Mouse (Mus musculus): Measurements from ENCODE around the gene Hhat.

Gene Hhat

DNA sequence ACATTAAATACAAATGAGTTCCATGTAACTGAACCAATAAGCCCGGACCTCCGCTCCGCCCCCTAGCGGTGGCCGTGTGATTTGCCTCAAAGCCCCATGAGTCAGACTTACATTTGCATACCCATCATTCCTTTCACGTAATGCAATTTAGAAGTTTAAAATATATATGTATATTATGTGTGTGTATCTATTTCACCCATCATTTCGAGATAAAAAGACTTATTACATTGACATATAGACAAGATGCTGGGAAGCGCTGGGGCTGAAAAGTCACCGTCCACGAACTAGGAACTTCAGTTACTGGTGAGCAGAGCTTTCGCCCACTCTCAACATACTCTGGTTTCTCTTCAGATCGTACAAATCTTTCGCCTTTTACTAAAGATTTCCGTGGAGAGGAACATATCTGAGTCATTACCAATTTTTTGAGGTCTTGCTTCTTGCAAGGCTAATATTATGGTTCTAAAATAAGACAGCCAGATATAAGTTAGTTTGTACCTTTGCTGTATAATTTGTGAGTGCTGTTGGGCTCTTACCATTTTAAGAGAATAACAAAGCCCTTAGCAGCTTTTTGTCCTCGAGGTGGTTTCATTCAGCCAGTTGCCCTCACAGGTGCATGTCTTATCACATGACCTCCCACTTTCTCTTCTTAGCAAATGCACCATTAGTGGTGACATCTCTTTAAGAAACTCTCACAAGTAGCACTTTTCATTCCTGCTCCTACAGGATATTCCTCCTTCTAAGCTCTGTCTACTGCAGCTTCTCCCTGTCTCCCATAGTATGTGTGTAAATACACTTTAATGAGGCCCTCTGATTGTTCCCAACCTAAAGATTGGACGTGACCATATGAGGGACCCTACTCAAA, 25.6 kb downstream of the Hhat start:
- DNase-seq (ENCODE audit: extremely low read depth, insufficient read length, low spot score): peak; percentile 69

DNA sequence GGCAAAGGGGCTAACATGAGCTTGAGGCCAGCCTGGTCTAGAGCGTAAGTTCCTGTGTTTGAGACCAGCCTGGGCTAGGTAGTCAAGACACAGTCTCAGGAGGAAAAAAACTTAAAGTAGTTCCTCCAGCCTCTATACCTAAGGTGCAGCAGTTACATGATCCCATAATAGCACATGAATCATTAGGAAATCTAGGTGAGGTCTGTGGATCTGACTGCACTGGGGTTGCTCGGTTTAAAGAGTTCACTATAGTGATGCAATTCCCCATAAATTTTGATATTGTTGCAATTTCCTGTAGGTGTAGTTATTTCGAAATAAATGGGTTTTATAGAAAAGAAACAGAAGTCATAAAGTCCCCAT, 26.2 kb downstream of the Hhat start:
- no peak for DNase-seq (ENCODE audit: extremely low read depth, insufficient read length, low spot score)

DNA sequence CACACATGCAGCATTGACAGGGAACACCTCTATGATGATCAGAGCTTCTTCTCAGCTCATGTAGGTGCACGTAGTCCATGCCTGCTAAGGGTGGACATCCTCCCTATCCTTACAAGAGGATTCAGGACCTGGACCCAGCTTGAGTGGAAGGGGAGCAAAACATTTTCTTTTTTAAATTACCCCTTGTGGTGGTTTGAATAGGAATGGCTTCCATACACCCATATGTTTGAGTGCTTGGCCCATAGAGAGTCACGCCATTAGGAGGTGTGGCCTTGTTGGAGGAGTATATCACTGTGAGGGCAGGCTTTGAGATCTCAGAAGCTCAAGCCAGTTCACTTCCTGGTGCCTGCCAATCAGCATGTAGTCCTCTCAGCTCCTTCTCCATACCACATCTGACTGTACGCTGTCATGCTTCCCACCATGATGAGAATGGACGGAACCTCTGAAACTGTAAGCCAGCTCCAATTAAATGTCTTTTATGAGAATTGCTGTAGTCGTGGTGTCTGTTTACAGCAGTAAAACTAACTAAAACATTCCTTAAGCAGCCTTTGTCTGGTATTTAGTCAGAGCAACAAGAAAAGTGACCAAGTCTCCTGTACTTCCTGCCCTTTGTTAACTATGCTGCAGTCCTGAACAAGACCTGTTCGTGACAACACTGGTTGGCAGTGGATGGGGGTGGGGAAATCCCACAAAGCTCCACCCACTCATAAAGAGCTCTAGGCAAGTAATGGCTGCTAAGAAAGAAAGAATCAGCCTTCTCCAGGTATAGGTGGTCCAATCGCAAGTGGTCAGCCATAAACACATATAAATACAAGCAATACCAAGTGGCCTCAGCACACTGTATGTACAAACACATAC, 28.4 kb downstream of the Hhat start:
- DNase-seq (ENCODE audit: extremely low read depth, insufficient read length, low spot score): no peak

DNA sequence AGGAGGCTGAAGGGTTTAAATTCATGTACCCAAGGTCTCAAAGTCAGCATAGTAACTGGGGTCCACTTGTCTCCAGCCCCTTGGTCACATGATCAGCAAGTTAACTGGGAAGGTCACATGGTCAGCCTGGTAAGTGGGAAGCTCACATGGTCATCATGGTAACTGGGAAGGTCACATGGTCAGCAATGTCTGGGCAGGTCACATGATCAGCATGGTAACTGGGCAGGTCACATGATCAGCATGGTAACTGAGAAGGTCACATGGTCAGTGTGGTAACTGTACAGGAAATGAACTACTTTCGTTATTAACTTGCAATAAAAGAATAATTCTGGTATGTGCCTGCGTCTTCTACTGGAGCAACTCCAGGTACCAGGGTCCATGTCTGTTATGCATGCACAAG, 29.1 kb downstream of the Hhat start:
- DNase-seq (ENCODE audit: extremely low read depth, insufficient read length, low spot score): no peak

DNA sequence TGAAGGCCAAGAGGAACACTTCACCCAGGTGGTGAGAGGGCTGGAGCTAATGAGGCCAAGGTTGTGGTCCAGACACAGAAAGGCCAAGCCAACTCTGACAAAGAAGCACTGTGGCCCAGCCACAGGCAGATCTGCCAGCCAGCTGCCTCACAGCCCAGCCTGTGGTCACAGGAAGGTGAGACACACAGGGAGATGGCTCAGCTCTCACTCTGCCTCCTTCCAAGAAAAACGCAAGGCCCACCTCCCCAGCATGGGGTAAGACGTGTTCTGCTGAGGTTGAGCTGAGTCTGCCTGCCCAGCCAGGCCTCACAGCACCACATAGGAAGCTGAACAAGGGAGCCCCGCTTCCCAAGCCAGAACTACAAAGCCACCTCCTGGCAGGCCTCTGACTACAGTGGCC, 34.5 kb downstream of the Hhat start:
- DNase-seq (ENCODE audit: extremely low read depth, insufficient read length, low spot score): peak; percentile 87

DNA sequence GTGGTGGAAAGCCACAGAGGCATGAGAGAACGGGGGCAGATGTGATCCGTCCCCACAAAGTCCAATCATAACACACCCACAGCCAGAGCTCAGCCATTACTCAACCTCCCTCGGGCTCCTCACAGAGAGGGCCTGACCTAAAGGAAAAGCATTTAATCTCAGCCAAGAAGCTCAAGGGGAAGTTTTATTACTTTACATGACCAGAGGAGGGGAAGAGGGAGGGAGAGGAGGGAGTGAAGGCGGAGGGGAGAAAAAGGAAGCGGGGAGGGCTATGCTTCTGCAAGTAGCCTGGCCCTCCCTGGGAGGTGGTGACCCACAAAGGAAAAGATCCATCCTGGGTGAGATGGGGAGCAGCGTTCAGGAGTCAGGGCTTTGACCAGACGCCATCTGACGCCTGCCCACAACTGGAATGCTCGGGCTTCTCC, 35.0 kb downstream of the Hhat start:
- DNase-seq (ENCODE audit: extremely low read depth, insufficient read length, low spot score): no peak

DNA sequence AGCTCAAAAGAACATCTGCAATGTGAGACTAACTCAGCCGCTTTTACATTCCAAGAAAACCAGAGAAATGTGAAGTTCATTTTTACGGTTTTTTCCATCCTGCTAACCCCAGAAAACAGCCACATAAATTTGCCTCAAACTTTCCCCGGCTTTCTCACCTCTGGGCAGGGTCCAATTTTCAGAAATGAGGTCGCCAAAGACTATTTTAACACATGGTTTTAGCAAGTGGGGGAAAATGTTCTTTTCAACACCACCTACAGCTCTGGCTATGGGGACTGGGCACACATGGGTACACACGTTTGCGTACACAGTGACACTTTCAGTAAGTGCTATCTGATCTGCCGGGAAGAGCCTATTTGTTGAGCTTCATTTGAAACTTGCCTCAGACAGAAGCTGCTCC, 40.5 kb downstream of the Hhat start:
- DNase-seq (ENCODE audit: extremely low read depth, insufficient read length, low spot score): no peak

DNA sequence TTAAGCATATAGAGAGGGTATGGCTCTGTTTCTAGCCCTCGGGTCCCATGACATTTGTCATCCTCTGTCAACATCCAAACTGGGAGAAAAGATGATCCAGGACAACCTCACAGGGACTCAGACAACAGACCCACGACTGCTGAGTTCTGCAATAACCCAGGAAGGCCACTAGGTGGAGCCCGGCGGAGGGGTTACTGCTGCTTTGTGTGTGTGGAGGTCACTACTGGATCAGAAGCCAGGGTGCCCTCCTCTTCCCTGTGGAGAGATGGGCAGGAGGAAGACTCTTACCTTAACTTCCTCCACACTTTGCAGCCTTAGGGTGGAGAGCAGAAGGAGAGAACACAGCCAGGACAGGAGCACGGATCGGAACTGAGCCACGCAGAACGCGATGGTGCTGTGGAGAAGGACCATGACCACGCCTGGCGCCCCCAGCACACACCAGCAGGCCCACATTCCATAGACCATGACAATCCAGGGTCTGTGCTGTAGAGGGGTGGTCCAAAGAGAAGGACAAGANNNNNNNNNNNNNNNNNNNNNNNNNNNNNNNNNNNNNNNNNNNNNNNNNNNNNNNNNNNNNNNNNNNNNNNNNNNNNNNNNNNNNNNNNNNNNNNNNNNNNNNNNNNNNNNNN, 43.9 kb downstream of the Hhat start:
- DNase-seq (ENCODE audit: extremely low read depth, insufficient read length, low spot score): peak; percentile 27

DNA sequence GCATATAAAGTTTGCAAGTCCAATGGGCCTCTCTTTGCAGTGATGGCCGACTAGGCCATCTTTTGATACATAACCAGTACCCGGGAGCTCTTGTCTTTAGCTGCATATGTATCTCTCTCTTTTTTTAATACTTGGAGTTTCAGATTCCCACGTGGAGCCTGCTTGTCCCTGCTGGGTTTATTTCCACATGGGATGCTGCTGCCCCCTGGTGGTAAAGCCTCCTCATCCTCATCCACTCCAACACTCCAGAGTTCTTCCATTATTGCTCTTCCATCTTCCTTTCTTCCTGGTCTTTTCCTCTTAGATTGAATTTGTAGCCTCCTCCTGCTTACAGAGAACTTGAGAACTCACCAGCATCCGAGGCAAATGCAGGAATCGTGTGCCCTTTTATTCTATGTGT, 48.9 kb downstream of the Hhat start:
- DNase-seq (ENCODE audit: extremely low read depth, insufficient read length, low spot score): no peak

DNA sequence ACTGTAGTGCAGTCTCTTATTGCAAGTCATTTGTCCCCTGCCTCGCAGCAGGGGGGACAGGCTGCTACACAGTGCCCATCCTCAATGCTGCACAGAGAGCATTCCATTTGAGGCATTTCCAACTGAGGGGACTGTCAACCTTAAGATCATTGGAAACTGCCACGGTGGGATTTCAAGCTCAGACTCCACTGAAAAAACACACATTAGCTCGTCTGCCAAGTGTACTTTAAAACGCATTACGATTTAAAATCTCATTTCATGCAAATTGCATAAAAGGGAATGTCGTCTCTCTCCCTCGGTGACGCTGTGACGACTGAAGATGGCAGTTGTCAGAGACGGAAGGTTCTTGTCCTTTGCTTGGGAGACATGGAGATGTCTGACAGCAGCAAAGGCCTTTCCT, 50.9 kb downstream of the Hhat start:
- DNase-seq (ENCODE audit: extremely low read depth, insufficient read length, low spot score): no peak

DNA sequence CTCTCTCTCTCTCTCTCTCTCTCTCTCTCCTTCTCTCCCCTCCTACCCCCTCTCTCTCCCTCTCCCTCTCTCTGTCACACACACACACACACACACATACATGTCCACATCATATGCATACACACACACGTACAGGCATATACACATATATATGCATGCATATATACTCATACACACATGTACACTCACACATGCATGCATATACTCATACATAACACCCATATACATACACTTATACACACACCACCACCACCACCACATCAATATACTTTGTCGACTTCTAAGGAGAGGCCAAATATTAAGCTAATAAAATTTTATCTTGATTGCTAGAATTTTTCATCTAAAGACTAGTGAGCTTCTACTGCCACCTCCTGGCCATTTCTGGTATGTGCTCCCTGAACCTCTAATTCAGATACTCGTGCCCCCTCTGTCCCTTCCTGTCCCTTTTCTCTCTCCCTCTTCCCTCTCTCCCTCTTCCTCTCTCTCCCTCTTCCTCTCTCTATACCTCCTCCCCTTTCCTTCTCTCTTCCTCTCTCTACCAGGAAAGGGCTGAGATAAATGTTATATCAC, 59.2 kb downstream of the Hhat start:
- no peak for DNase-seq (ENCODE audit: extremely low read depth, insufficient read length, low spot score)

DNA sequence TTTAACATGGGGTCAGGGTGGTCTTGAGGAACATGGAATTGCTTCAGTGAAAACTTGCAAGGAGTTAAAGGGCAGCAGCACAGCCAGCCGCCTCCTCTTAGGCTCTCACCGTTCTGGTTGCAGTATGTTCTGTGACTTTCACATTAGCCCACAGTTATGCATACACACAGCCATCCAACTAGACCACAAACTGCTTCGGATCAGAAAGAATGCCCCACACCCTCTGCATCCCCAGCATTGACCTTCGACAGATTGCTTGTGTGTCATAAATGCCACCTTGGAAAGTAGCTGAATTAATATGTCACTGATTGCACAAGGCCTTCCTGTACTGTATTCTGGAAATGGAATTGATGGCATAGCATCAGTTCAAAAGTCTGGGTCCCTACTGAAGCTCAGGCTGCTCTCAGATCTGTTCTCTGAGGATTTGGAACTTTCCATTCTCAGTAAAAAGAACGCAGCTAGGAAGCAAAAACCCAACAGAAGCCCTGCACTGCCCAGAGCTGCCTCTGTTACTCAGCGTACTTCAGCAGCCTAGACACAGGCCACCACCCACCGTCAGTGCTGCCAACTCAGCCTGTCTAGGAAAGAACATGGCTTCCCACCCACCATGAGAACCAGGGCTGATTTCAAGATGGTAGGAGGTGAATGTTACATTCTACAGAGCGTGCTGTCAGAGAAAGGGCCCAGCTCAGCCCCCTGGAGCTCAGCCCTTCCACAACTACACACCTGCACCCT, 70.5 kb downstream of the Hhat start:
- no peak for DNase-seq (ENCODE audit: extremely low read depth, insufficient read length, low spot score)

DNA sequence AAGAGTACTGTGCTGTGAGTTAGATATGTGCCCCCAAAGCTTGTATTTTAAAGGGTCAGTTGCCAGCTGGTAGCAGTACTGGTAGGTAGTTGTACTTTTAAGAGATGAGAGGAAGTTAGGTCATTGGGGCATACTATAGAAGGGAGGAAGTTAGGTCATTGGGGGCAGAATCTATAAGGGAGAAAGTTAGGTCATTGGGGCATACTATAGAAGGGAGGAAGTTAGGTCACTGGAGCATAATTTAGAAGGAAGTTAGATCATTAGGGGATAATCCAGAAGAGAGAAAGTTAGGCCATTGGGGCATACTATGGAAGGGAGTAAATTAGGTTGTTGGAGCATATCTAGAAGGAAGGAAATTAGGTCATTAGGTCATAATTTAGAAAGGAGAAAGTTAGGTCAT, 71.9 kb downstream of the Hhat start:
- no peak for DNase-seq (ENCODE audit: extremely low read depth, insufficient read length, low spot score)

DNA sequence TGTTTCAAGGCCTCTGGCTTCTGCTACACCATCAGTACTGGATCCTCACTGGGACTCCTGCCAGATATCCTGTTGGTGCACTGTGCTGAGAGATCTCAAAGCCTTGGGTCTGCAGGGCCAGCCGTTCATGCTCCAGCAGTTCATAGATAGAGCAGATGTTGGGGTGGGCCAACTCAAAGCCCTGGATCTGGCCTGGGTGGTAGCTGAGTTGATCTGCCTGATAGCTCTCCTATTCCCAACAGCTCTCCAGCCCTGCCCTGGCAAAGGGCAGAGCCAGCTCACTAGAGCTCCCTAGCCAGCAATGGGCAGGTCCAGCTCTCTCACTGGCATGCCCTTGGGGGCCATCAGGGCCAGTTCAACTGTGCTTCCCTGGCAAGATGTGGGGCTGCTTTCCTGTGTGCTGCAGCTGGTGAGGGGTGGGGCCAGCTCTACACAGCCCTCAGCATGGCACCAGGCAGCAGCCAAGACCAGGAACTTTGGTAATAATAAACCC, 74.6 kb downstream of the Hhat start:
- DNase-seq (ENCODE audit: extremely low read depth, insufficient read length, low spot score): no peak

DNA sequence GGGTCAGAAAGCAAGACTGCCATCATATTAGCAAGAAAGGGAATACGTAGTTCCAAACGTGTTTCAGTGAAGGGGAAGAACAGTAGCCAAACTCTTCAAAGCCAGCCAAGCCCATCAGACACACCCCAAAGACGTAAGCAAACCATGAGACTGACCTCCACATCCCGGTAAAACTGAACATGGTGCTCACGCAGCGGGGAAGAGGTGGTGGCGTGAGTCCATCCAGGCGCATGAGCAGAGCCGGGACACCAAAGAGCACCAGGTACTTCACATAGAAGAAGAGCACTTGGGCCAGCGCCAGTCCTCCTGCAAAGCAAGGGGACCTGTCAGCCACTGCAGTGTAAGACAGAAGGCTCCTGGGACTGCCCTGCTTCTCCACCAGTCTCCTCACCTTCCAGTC, 77.4 kb downstream of the Hhat start:
- DNase-seq (ENCODE audit: extremely low read depth, insufficient read length, low spot score): no peak

DNA sequence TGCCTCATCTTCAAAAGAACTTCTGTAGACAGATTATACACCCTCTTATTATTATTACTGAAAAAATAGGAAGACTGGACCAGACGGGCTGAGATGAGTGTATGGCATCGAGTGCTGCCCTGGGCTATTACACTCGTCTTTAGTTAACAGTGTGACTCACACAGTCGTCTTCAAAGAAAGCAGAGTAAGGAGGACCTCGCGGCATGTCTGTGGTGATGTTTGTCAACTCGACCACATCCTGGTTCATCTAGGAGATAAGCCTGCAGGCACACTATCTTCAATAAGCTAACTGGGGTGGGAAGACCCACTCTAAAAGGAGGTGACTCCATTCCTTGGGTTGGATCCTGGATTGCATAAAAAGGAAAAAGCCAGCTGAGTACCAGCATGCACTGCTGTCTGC, 78.0 kb downstream of the Hhat start:
- DNase-seq (ENCODE audit: extremely low read depth, insufficient read length, low spot score): no peak

DNA sequence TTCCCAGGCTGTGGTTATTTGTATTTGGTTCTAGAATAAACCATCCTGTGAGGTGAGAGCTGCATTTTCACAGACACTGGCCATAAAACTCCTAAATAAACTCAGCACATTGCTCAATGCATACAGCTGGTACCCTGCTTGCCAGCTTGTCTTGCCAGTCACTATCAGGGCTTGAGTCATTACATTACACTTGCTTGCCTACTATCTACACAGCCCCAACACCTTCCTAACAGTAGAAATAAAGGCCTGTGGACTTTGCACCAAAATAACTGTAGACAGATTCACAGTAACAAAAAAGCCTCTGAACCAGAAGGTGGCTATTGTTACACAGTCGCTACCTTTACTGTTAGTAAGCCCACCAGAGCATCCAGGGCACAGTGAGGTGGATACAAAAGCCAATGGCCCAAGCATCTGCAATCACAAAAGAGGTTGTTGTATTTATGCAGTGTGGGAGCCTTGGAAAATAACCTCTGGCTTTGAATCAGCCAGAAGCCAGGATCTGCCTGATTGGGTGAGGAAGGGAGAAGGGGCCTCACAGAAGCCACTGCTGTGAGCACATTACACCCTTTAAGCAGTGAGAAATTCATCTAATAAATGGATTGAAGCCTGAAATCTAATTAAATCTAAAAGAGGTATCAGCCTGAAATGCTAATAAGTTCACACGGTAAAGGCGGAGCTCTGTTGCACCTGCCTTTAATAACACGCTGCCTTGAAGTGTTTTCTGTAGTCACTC, 88.6 kb downstream of the Hhat start:
- DNase-seq (ENCODE audit: extremely low read depth, insufficient read length, low spot score): no peak

DNA sequence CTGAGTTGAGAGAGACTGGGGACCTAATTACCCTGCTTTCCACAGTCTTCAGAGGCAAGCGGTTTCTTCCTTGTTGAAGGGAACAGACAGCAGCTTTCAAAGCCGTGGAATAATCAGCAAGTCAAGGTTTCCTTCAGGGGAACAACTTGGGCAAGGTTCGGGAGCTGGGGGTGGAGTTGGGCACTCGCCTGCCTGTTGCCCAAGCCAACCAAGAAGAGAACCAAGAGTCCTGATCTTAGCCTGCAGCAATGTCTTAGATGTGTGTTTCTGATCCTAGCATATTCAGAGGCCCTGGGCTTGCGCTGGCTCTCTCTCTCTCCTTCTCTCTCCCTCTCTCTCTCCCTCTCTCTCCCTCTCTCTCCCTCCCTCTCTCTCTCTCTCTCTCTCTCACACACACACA, 93.8 kb downstream of the Hhat start:
- DNase-seq (ENCODE audit: extremely low read depth, insufficient read length, low spot score): no peak

DNA sequence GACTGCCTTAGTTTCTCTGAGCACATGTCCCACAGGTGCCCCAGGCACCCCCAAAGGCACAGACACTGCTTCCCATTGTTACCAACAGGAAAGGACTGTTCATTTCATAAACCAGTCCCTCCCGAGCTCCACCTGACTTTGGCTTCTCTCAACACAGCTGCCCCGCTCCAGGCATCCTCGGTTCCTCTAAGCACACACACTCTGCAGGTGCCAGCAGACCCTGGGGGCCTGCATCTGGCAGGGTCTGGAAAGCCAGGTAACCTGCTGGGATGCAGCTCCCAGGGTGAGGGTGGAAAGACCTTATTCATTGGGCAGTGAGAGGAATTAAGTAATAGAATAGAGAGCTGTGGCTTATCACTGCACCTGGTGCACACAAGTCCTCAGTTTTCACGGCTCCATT, 107.4 kb downstream of the Hhat start:
- no peak for DNase-seq (ENCODE audit: extremely low read depth, insufficient read length, low spot score)

DNA sequence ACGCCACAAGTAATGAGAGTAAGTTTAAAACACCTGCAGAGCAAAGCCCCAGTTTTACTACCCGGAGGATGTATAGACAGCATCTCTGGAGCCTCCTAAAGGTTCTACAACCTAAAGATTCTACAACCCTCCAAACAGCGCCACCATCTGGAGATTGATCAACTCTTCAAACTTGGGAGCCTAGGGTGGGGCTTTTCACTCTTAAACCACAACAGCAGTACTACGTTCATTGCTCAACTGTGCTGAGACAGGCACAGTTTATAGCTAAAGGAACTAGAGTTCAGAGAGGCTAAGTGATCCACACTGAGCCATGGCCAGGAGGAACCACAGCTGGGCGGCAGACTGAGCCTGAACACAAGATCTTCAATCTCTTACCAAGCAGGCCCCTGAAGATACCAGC, 107.9 kb downstream of the Hhat start:
- DNase-seq (ENCODE audit: extremely low read depth, insufficient read length, low spot score): no peak

Data from 3134 (cell line).